Mouse (Mus musculus): ENCODE measurements around the gene Slc44a5. TPM values are rescaled to one million over a fixed set of nuclear protein-coding genes. Genes with fewer than 3 reads are reported as not detected.

Gene Slc44a5
- polyA plus RNA-seq, 1 experiment from 2014 or later = 2.3 TPM

DNA sequence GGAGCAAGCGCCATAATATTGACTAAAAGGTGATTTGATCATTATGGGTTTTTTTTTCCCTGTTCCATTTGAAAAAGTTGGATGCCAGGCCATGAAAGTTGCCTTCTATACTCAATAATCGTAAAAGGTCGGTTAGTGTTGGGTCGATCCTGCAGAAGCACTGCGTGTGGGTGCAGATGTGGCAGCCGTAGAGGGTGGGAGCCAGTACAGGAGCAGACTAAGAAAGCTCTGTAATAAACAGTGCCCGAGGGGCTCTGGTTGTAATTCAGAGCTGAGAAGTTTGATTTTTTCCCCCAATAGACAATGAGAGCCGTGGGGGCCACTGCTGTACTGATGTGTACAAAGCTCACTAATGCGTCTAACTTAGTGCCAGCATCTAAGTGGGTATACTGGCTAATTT, 200.8 kb downstream of the Slc44a5 start:
- Histone ChIP-seq H3K4me3 (replicated peaks) (no peak overlapping the region), H3K9me3 (replicated peaks) (no peaks in the 10 kb centered on the region), H3K27me3 (no peaks in the 10 kb centered on the region), H3K36me3 (no peaks in the 10 kb centered on the region), H3K4me2 (replicated peaks) (no peak overlapping the region), H3K9ac (no peak overlapping the region), H3K27ac (replicated peaks) (no peak overlapping the region), H3K4me1 (no peaks in the 10 kb centered on the region)
- 53% methylated on average over 9 of the region's 9 CpGs for WGBS
- no peak for ATAC-seq (ENCODE audit: insufficient number of reproducible peaks, low FRiP score, low TSS enrichment, low read depth)

DNA sequence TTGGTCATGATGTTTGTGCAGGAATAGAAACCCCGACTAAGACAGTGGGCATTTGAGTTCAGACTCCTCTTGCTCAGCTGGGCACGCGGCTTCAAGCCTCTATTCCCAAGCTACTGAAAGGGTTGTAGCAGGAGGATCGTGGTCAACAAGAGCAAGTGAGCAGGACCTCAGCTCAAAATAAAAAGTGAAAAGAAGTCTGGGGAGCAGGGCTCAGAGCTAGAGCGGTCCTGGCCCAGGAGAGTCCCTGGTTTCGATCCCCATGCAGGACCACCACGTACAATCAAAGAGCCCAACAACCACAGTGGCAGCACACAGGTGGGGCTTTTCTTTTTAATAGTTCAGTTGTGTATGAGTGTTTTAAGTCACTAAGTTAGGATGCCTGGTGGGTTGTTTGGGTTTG, 201.5 kb downstream of the Slc44a5 start:
- WGBS = 88% methylated on average over 7 of the region's 7 CpGs
- H3K27ac ChIP-seq (replicated peaks) = no peak overlapping the region
- no peak overlapping the region for H3K4me2 ChIP-seq (replicated peaks)
- H3K4me1 ChIP-seq = no peaks in the 10 kb centered on the region
- no peaks in the 10 kb centered on the region for H3K36me3 ChIP-seq
- H3K27me3 ChIP-seq = no peaks in the 10 kb centered on the region
- no peak for ATAC-seq (ENCODE audit: insufficient number of reproducible peaks, low FRiP score, low TSS enrichment, low read depth)
- H3K4me3 ChIP-seq (replicated peaks) = no peak overlapping the region
- no peaks in the 10 kb centered on the region for H3K9me3 ChIP-seq (replicated peaks)
- H3K9ac ChIP-seq = no peak overlapping the region

DNA sequence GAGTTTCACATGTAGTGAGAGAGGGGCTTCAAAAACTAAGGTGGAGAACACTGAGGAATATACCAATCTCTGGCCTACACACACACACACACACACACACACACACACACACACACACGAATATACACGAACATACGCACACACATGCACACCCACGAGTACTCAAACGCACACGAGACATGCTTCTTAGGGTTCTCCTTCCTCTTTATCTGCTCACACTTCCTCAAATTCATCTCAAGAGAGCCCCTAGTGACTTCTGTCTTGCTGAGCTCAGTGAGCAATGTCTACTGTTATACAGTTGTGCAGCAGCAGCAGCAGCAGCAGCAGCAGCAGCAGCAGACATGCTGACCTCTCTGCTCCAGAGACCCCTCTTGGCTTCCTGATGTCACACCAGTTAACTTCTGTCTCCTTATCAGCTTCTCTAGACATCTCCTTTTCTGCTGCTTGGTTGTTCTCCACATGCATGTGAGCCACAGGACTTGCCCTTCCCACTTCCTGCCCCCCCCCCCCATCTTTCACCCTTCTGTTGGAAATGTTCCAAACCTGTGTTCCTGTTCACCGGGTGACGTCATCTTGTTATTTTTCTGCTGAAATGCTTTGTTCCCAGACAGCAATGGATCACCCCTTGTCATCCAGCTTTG, 204.5 kb downstream of the Slc44a5 start:
- Histone ChIP-seq H3K9me3 (replicated peaks) (no peaks in the 10 kb centered on the region), H3K27ac (replicated peaks) (no peak overlapping the region), H3K9ac (no peak overlapping the region), H3K4me2 (replicated peaks) (no peak overlapping the region), H3K36me3 (no peaks in the 10 kb centered on the region), H3K4me3 (replicated peaks) (no peak overlapping the region), H3K27me3 (no peaks in the 10 kb centered on the region), H3K4me1 (no peaks in the 10 kb centered on the region)
- WGBS = 72% methylated on average over 8 of the region's 8 CpGs
- ATAC-seq (ENCODE audit: insufficient number of reproducible peaks, low FRiP score, low TSS enrichment, low read depth) = no peak

DNA sequence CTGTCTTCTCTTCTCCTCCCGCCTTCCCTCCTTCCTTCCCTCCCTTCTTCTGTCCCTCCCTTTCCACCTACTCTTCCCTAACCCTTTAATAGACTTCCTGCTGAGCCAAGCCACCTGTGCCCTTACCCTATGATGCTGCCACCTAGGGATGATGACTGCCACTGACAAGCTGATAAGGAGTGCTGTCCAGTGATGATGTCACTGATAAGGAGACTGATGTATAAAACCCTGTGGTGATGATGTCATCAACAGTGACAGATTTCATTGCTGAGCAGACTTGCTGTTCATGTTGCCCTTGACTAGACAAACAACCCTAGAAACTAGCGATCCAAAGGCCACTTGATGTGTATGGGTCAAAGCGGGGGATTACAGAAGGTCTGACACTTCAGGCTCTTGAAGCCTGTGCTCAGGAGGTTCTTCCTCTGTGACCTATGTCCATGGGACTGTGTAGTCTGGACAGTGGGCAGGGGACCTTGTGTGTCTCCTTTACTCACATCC, 206.2 kb downstream of the Slc44a5 start:
- Histone ChIP-seq H3K36me3 (no peaks in the 10 kb centered on the region), H3K9ac (no peak overlapping the region), H3K9me3 (replicated peaks) (no peaks in the 10 kb centered on the region), H3K27me3 (no peaks in the 10 kb centered on the region), H3K4me1 (no peaks in the 10 kb centered on the region), H3K4me2 (replicated peaks) (no peak overlapping the region), H3K27ac (replicated peaks) (no peak overlapping the region), H3K4me3 (replicated peaks) (no peak overlapping the region)
- WGBS = 93% methylated on average over 3 of the region's 3 CpGs
- ATAC-seq (ENCODE audit: insufficient number of reproducible peaks, low FRiP score, low TSS enrichment, low read depth) = no peak

DNA sequence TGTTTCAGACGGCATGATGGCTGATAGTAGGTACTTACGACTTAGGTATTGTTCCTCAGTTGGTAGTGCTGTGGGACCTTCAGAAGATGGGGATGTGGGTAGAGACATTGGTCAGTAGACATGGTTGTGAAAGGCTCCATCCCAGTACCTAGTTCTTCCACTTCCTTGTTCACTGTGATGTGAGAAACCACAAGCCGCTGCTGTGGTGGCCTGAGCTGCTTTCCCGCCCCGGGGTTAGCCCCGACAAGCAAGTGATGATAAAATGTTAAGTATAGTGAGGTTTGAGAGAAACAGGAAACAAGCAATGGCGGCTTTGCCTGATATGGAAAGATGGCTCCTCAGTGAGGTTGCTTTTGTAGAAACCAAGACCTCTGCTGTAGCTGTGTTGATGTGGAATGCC, 209.8 kb downstream of the Slc44a5 start:
- no peaks in the 10 kb centered on the region for H3K36me3 ChIP-seq
- no peak overlapping the region for H3K27ac ChIP-seq (replicated peaks)
- no peaks in the 10 kb centered on the region for H3K4me1 ChIP-seq
- no peak overlapping the region for H3K9ac ChIP-seq
- H3K4me3 ChIP-seq (replicated peaks) = no peak overlapping the region
- H3K4me2 ChIP-seq (replicated peaks) = no peak overlapping the region
- H3K27me3 ChIP-seq = no peaks in the 10 kb centered on the region
- ATAC-seq (ENCODE audit: insufficient number of reproducible peaks, low FRiP score, low TSS enrichment, low read depth) = no peak
- WGBS = 86% methylated on average over 7 of the region's 7 CpGs
- H3K9me3 ChIP-seq (replicated peaks) = no peaks in the 10 kb centered on the region

DNA sequence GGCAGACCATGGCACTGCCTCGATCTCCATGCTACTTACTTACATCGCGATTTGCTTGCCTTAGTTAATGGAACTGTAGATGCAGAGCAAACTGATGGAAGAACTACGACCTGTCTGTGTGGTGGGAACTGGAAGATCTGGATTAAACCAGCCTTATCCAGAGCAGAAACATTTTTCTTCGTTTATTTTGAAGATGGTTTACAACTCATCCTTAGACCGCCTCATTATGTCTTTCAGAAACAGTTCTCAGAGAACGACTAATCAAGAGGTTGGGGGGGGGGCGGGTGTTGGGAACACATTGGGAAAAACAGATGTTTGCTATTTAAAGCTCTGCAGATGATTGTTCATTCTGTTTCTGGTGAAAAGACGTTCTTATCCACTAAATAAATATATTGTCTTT, 210.7 kb downstream of the Slc44a5 start:
- WGBS = 61% methylated on average over 9 of the region's 9 CpGs
- no peak for ATAC-seq (ENCODE audit: insufficient number of reproducible peaks, low FRiP score, low TSS enrichment, low read depth)
- Histone ChIP-seq H3K27me3 (no peaks in the 10 kb centered on the region), H3K9ac (no peak overlapping the region), H3K36me3 (no peaks in the 10 kb centered on the region), H3K27ac (replicated peaks) (no peak overlapping the region), H3K4me3 (replicated peaks) (no peak overlapping the region), H3K4me1 (no peaks in the 10 kb centered on the region), H3K4me2 (replicated peaks) (no peak overlapping the region), H3K9me3 (replicated peaks) (no peaks in the 10 kb centered on the region)

DNA sequence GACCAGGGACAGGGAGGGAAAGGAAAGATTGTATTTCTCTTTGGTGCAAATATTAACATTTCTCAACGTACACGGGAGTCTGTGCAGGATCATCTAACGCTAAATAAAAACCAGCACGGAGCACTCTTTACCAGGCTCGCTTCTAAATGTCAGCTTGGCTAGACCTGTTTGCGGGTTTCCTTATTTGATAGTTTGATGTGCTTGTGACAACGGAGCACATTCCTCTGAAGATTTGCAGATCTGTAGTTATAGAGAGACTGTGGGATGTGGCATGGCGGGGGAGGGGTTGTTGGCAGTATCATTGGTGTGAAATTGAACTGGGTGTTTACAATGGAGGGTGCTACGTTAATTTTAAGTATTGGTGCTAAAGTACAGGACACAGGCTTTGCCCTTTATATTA, 215.4 kb downstream of the Slc44a5 start:
- Histone ChIP-seq H3K4me1 (peaks cover 13% of the 10 kb centered on the region), H3K9me3 (replicated peaks) (no peaks in the 10 kb centered on the region), H3K4me2 (replicated peaks) (no peak overlapping the region), H3K4me3 (replicated peaks) (no peak overlapping the region), H3K27me3 (no peaks in the 10 kb centered on the region), H3K36me3 (no peaks in the 10 kb centered on the region), H3K27ac (replicated peaks) (no peak overlapping the region), H3K9ac (no peak overlapping the region)
- no peak for ATAC-seq (ENCODE audit: insufficient number of reproducible peaks, low FRiP score, low TSS enrichment, low read depth)
- WGBS = 36% methylated on average over 9 of the region's 9 CpGs

DNA sequence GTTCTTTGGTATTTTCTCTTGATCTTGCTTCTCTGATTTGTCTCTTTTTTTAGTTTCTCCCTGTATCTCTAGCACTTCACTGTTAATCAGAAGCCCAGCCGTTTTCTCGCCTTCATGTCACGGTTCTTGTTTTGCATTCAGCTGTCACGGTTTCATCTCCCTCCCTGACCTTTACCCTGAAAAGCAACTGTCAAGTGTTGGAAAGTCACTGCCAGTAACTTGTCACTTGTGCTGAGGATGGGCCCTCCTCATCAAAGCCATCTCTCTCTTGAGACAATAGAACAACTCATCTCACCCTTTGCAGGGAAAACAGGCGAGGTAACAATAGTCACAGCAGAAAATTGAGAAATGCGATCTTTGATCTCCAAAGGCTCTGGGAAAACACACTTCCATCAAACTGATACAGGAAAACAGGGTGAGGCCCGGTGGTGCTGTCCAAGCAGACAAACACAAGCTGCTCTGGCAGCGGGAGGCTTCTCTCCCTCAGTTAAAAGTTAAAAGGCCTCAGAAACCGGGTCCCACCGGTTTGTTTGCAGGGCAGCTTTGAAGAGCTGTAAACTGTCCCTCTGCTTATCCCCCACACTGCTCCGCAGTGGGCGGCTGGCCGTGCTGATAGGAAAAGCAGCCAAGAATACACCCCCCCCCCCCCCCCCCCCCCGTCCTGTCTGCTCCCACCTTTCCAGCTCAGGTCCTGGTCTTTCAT, 219.2 kb downstream of the Slc44a5 start:
- H3K4me1 ChIP-seq = peaks cover 19% of the 10 kb centered on the region
- H3K27me3 ChIP-seq = no peaks in the 10 kb centered on the region
- no peak overlapping the region for H3K4me2 ChIP-seq (replicated peaks)
- H3K9me3 ChIP-seq (replicated peaks) = no peaks in the 10 kb centered on the region
- H3K36me3 ChIP-seq = no peaks in the 10 kb centered on the region
- H3K27ac ChIP-seq (replicated peaks) = no peak overlapping the region
- no peak overlapping the region for H3K4me3 ChIP-seq (replicated peaks)
- H3K9ac ChIP-seq = no peak overlapping the region
- ATAC-seq (ENCODE audit: insufficient number of reproducible peaks, low FRiP score, low TSS enrichment, low read depth) = no peak
- WGBS = 21% methylated on average over 13 of the region's 14 CpGs

DNA sequence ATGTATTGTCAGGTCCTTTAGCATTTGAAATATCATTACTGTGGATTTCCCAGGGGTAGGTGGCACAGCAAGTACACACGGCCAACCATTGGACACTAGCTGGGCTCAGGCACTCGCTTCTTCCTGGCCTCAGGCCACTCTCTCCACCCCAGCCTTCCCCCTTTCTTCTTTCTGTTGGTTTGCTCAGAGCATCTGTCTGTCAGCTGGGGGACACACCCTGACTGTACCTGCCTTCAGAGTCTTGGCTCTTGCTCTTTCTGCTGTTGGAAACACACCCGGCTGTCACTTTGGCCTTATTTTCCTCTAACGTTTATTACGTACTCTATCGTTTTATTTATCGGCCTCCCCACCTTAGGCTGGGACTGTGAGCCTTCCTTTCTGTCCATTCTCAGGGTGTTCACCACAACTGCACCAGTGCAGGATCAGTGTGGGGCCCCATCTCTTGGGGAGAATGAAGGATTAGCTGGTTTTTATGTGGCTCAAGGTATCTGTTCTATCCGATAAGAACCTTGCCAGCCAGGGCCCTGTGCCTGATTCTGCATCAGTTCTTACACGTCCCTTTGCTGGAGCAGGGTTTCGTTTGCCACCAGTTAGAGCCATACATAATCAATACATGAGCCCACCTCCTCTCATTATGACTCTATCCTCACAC, 220.1 kb downstream of the Slc44a5 start:
- Histone ChIP-seq H3K27ac (replicated peaks) (no peak overlapping the region), H3K4me3 (replicated peaks) (no peak overlapping the region), H3K27me3 (no peaks in the 10 kb centered on the region), H3K4me1 (peaks cover 19% of the 10 kb centered on the region), H3K4me2 (replicated peaks) (no peak overlapping the region), H3K9me3 (replicated peaks) (no peaks in the 10 kb centered on the region), H3K36me3 (no peaks in the 10 kb centered on the region), H3K9ac (no peak overlapping the region)
- ATAC-seq (ENCODE audit: insufficient number of reproducible peaks, low FRiP score, low TSS enrichment, low read depth) = no peak
- 50% methylated on average over 10 of the region's 10 CpGs for WGBS

DNA sequence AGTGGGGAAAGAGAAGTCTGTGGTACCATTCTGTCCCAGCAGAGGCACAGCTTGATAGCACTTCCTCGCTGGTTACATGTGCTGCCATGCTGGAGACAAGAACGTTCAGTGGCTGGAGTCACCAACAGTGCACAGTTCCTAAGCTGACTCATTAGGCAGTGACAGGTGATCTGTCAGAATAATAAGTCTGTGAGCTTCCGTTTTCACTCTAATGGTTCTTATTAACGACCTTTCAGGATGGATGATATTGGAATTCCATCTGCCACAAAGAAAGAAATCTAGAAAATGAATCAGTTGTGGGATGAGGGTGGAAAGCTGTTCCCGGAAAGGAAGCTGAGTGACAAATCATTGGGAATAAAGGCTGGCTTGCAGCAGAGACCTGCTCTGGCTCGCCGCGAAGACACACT, 227.2 kb downstream of the Slc44a5 start:
- Histone ChIP-seq H3K4me1 (0 out of 2 replicates have a peak, but pooled peaks cover 7% of the 10 kb centered on the region), H3K36me3 (no peaks in the 10 kb centered on the region), H3K4me3 (replicated peaks) (no peak overlapping the region), H3K27ac (replicated peaks) (no peak overlapping the region), H3K27me3 (no peaks in the 10 kb centered on the region), H3K9ac (no peak overlapping the region), H3K9me3 (replicated peaks) (no peaks in the 10 kb centered on the region), H3K4me2 (replicated peaks) (no peak overlapping the region)
- ATAC-seq (ENCODE audit: insufficient number of reproducible peaks, low FRiP score, low TSS enrichment, low read depth) = no peak
- 63% methylated on average over 8 of the region's 8 CpGs for WGBS

DNA sequence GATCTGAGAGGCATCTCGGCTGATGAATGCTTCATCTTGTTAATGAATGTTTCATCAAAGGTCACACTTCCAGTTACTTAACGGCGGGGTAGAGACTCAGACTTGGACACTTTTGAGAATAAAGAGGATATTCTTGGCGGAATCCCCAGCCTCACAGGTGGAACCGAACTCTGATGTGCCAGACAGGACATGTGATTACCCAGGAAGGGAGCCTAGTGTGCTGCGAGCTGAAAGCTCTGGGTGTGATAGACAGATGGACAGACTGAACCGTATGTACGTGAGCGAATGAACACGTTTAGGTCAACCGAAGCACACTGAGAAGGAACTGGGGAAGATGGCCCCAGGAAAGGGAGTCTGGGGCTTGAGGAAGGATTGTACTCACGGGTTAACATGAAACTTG, 228.6 kb downstream of the Slc44a5 start:
- WGBS = 86% methylated on average over 12 of the region's 12 CpGs
- ATAC-seq (ENCODE audit: insufficient number of reproducible peaks, low FRiP score, low TSS enrichment, low read depth) = no peak
- Histone ChIP-seq H3K4me3 (replicated peaks) (no peak overlapping the region), H3K4me2 (replicated peaks) (no peak overlapping the region), H3K27me3 (no peaks in the 10 kb centered on the region), H3K36me3 (no peaks in the 10 kb centered on the region), H3K9ac (no peak overlapping the region), H3K4me1 (0 out of 2 replicates have a peak, but pooled peaks cover 7% of the 10 kb centered on the region), H3K9me3 (replicated peaks) (no peaks in the 10 kb centered on the region), H3K27ac (replicated peaks) (no peak overlapping the region)

Data from embryonic facial prominence, embryonic 15.5 days (tissue).